Mouse (Mus musculus) layer of hippocampus, adult 18-20 months (tissue): ENCODE data around the gene Tas2r129. TPM values are rescaled to one million over a fixed set of nuclear protein-coding genes. Genes with fewer than 3 reads are reported as not detected.
"Not testable (repeated sequence)": the region's sequence is repeated elsewhere in the genome, so short reads cannot be mapped to it uniquely, and the experiment has no call there.

Source experiments
- DNase-seq, 2 experiments: peaks; one replicate each; pipeline ENCODE4 v3.0.0; 2022; ENCODE audit warnings: low spot score in 2 of 2
- long read RNA-seq: library from polyadenylated mRNA; stranded (forward); transcript quantifications from one replicate; pipeline ENCODE4 v2.0.0, GENCODE M21; 2021
- total RNA-seq, 2 experiments: library from RNA; stranded (reverse); gene quantifications; 2 replicates each; pipeline ENCODE4 v1.2.3; 2021

The Tas2r129 gene
- not detected for total RNA-seq
- long read RNA-seq: 0 reads

GRCm38 (mm10) chr6:132950802-132951201, at the start of gene Tas2r129:
Tas2r129 (plus strand) TSS chr6:132951102.
- DNase-seq: no peak

DNA sequence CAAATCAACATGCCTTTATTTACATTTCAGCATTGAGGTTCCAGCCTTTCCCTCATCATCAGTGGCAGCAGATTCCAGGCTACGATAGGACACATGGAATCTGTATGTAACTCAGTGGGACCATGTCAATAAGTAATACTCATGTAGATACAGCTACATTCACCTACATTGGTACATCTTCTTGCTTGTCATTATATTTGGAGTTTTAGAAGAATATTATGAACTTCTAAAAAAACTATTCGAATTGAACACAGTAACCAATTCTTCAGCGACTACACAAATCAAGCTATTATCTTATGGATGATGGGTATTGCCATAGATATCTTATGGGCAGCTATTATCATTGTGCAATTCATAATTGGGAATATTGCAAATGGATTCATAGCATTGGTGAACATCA, 41.6 kb upstream of the Tas2r129 start, which contains the start of gene Tas2r125:
Tas2r125 (plus strand) TSS at position 301 of the 400 bp plus-strand sequence.
- DNase-seq: no peak

- not testable (repeated sequence) for DNase-seq
Observed at GRCm38 (mm10) chr6:132941376-132941775, 9.5 kb upstream of the Tas2r129 start.

DNA sequence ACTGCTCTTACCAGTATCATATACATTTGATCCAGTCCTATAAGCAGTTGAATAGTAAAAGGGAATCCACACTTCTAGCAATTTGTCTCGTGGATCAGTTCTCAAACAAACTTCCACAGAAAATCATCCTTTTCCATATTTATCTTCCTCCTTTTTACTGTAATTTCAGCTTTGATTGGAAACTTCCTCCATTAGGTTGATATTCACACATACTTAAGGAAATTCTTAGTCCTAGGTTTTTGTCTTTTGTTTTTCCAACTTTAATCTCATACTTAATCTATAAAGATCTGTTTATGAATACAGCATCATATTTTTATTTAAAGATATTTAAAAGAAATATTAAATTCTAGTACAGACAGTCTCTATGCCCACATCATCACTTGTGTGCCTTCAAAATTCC, 6.9 kb downstream of the Tas2r129 start, which contains the start of gene Tas2r131:
Tas2r131 (minus strand) TSS at position 101 of the 400 bp plus-strand sequence.
- DNase-seq: no peak

DNA sequence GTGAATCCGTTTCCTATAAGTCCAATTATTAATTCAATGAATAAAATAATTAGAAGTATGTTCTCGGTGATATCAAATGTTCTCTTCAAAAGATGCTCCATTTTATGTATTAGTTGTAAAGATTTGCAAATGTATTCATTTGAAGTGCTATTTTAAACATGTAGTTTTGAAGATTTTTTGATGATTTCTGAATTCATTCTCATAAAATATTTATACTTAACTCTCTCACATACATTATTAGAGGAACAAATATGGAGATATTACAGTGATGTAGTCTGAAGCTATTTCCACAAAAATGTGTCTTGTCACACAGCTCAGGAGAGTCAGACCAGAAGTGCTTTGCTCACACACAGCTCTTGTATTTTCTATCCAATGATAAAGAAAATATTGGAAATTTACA, 30.0 kb downstream of the Tas2r129 start, which contains the start of gene Tas2r109:
Tas2r109 (minus strand) TSS at position 101 of the 400 bp plus-strand sequence.
- no peak for DNase-seq

Other genes with a start within 250 kb of the Tas2r129 start
- not detected for gene Tas2r122, start 239.2 kb upstream of the Tas2r129 start, total RNA-seq
- gene Tas2r115, start 213.1 kb upstream of the Tas2r129 start, total RNA-seq: not detected
- gene Tas2r124, start 196.4 kb upstream of the Tas2r129 start, total RNA-seq: not detected
- not detected for gene Tas2r102, start 189.0 kb upstream of the Tas2r129 start, total RNA-seq
- not detected for gene Tas2r136, start 172.9 kb upstream of the Tas2r129 start, total RNA-seq
- gene Tas2r117, start 148.3 kb upstream of the Tas2r129 start, total RNA-seq: not detected
- not detected for gene Tas2r123, start 104.0 kb upstream of the Tas2r129 start, total RNA-seq
- gene Tas2r116, start 95.7 kb upstream of the Tas2r129 start, total RNA-seq: not detected
- gene Tas2r110, start 83.1 kb upstream of the Tas2r129 start, total RNA-seq: not detected
- not detected for gene Tas2r113, start 58.1 kb upstream of the Tas2r129 start, total RNA-seq
- gene Tas2r125, start 41.5 kb upstream of the Tas2r129 start, total RNA-seq: not detected
- gene Tas2r131, start 6.8 kb downstream of the Tas2r129 start, total RNA-seq: not detected
- gene Tas2r109, start 29.9 kb downstream of the Tas2r129 start, total RNA-seq: not detected
- gene Tas2r103, start 86.0 kb downstream of the Tas2r129 start, total RNA-seq: not detected
- not detected for gene Tas2r140, start 104.7 kb downstream of the Tas2r129 start, total RNA-seq
- gene Smim10l1, start 153.8 kb downstream of the Tas2r129 start, total RNA-seq: 100 to 1,000 TPM; 103 to 119 TPM